Mouse (Mus musculus): ENCODE results near the gene Top2a. TPM values are rescaled to one million over a fixed set of nuclear protein-coding genes. Genes with fewer than 3 reads are reported as not detected.
A peak's percentile ranks its signal among the peaks of the same experiment; 100 is the strongest.

Gene Top2a
- polyA plus RNA-seq, 1 experiment from 2014 or later = 199 TPM

GRCm38 (mm10) chr11:98947969-98948569, 75.9 kb downstream of the Top2a start:
- Histone ChIP-seq H3K9me3 (replicated peaks) (no peaks in the 10 kb centered on the region), H3K4me3 (no peak overlapping the region), H3K4me1 (peaks cover 52% of the 10 kb centered on the region), H3K27me3 (no peaks in the 10 kb centered on the region), H3K36me3 (peaks cover 4% of the 10 kb centered on the region; the same call in 1 of the 2 replicates), H3K27ac (no peak overlapping the region), H3K4me2 (replicated peaks) (no peak overlapping the region), H3K9ac (no peak overlapping the region)
- WGBS = 89% methylated on average over 18 of the region's 18 CpGs
- ATAC-seq (ENCODE audit: low FRiP score) = no peak

GRCm38 (mm10) chr11:98945605-98945977, 78.4 kb downstream of the Top2a start:
- Histone ChIP-seq H3K36me3 (peaks cover 3% of the 10 kb centered on the region; the same call in 1 of the 2 replicates), H3K4me3 (no peak overlapping the region), H3K27me3 (no peaks in the 10 kb centered on the region), H3K9me3 (replicated peaks) (no peaks in the 10 kb centered on the region), H3K9ac (peak overlapping the region; percentile 23; the same call in 1 of the 2 replicates), H3K27ac (no peak overlapping the region), H3K4me1 (peaks cover 67% of the 10 kb centered on the region), H3K4me2 (replicated peaks) (no peak overlapping the region)
- no peak for ATAC-seq (ENCODE audit: low FRiP score)
- WGBS = 29% methylated on average over 3 of the region's 3 CpGs

GRCm38 (mm10) chr11:98944897-98945604, 78.9 kb downstream of the Top2a start:
- ATAC-seq (ENCODE audit: low FRiP score) = no peak
- 0 out of 2 replicates have a peak overlapping the region, but pooled peaks have one; percentile 28 for H3K9ac ChIP-seq
- no peak overlapping the region for H3K4me3 ChIP-seq
- no peaks in the 10 kb centered on the region for H3K36me3 ChIP-seq
- no peak overlapping the region; the same call in 1 of the 2 replicates for H3K27ac ChIP-seq
- H3K4me1 ChIP-seq = peaks cover 72% of the 10 kb centered on the region
- WGBS = 39% methylated on average over 11 of the region's 11 CpGs
- no peaks in the 10 kb centered on the region for H3K27me3 ChIP-seq
- H3K9me3 ChIP-seq (replicated peaks) = no peaks in the 10 kb centered on the region
- H3K4me2 ChIP-seq (replicated peaks) = no peak overlapping the region; the same call in 1 of the 2 replicates

- Histone ChIP-seq H3K9ac (peak overlapping the region; percentile 20), H3K9me3 (replicated peaks) (no peaks in the 10 kb centered on the region), H3K27ac (peak overlapping the region; percentile 90; the same call in 1 of the 2 replicates), H3K4me3 (no peak overlapping the region), H3K36me3 (no peaks in the 10 kb centered on the region), H3K4me1 (peaks cover 74% of the 10 kb centered on the region), H3K27me3 (0 out of 2 replicates have a peak, but pooled peaks cover 3% of the 10 kb centered on the region), H3K4me2 (replicated peaks) (peak overlapping the region; percentile 4; the same call in 1 of the 2 replicates)
- WGBS = 33% methylated on average over 14 of the region's 14 CpGs
- no peak for ATAC-seq (ENCODE audit: low FRiP score)
Observed at GRCm38 (mm10) chr11:98943741-98944461, 80.1 kb downstream of the Top2a start.

Other genes starting within 250 kb of the Top2a start
- gene Nr1d1, start 248.9 kb downstream of the Top2a start, polyA plus RNA-seq (2016; fragmentation: Nextera tagmentation; extraction: Ambion mirVana) = 1.2 and 1.3 TPM in 2 replicates
- gene Msl1, start 228.7 kb downstream of the Top2a start, polyA plus RNA-seq (2016; fragmentation: Nextera tagmentation; extraction: Ambion mirVana) = 38.8 and 40.4 TPM in 2 replicates
- gene Casc3, start 219.3 kb downstream of the Top2a start, polyA plus RNA-seq (2016; fragmentation: Nextera tagmentation; extraction: Ambion mirVana) = 62.5 and 66.5 TPM in 2 replicates
- gene Rapgefl1, start 187.4 kb downstream of the Top2a start, polyA plus RNA-seq (2016; fragmentation: Nextera tagmentation; extraction: Ambion mirVana) = 3.1 and 4.1 TPM in 2 replicates
- 4.7 and 5.0 TPM in 2 replicates for gene Wipf2, start 160.6 kb downstream of the Top2a start, polyA plus RNA-seq (2016; fragmentation: Nextera tagmentation; extraction: Ambion mirVana)
- gene Cdc6, start 116.4 kb downstream of the Top2a start, polyA plus RNA-seq (2016; fragmentation: Nextera tagmentation; extraction: Ambion mirVana) = 19.0 and 20.2 TPM in 2 replicates
- gene Rara, start 96.4 kb downstream of the Top2a start, polyA plus RNA-seq (2016; fragmentation: Nextera tagmentation; extraction: Ambion mirVana) = 38.6 and 46.9 TPM in 2 replicates
- gene Gjd3, start 41.2 kb downstream of the Top2a start, polyA plus RNA-seq (2016; fragmentation: Nextera tagmentation; extraction: Ambion mirVana) = 0.88 and 1.1 TPM in 2 replicates
- gene Igfbp4, start 17.1 kb upstream of the Top2a start, polyA plus RNA-seq (2016; fragmentation: Nextera tagmentation; extraction: Ambion mirVana) = 428 and 445 TPM in 2 replicates
- gene Tns4, start 65.1 kb upstream of the Top2a start, polyA plus RNA-seq (2016; fragmentation: Nextera tagmentation; extraction: Ambion mirVana) = 0.32 and 0.36 TPM in 2 replicates
- 0.25 and 0.42 TPM in 2 replicates for gene Ccr7, start 130.9 kb upstream of the Top2a start, polyA plus RNA-seq (2016; fragmentation: Nextera tagmentation; extraction: Ambion mirVana)
- gene Smarce1, start 206.8 kb upstream of the Top2a start, polyA plus RNA-seq (2016; fragmentation: Nextera tagmentation; extraction: Ambion mirVana) = 366 and 375 TPM in 2 replicates
- gene Krt222, start 219.9 kb upstream of the Top2a start, polyA plus RNA-seq (2016; fragmentation: Nextera tagmentation; extraction: Ambion mirVana) = 0.98 and 1.5 TPM in 2 replicates

Data from hindbrain, embryonic 12.5 days (tissue).